7 mouse cellular contexts compared by ENCODE assay signal in the genomic region with DNA sequence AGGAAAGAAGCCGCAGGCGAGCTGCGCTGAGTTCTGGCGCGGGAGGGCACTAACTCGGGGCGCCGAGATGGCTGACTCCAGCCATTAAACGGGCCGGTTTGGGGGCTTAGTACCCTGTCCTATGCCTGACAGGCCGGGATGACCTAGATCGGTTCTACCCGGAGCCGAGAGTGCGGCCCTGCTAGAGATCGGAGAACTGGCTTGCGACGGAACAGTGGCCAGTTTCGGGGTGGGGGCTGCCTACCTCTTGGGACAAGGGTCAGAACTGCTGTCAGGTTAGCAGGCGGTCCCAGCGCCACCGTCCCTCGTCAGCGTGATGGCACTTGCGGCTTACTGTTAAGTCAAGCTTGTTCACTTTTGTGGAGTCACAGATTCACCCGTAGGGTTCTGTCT. TPM values are rescaled to one million over a fixed set of nuclear protein-coding genes. Genes with fewer than 3 reads are reported as not detected.
A peak's percentile ranks its signal among the peaks of the same experiment; 100 is the strongest.
DNase-seq lines count a peak whose midpoint lies in the region; ATAC-seq and TF ChIP-seq lines count a peak whose summit lies in the region.

No protein-coding gene starts in this region.

- no peak for DNase-seq in lung, adult 2 months
- DNase-seq in lung, postnatal 36 days = no peak
- DNase-seq in embryonic facial prominence, embryonic 11.5 days (ENCODE audit: low spot score) = no peak
- no peak for DNase-seq in gastrocnemius, postnatal 10 days
- no peak for DNase-seq in frontal cortex, adult 2 months (ENCODE audit: extremely low spot score in 1 of 2, low spot score in 1 of 2)

- peak overlapping the region; percentile 94 for H3K4me3 ChIP-seq in lung, adult 2 months (replicated peaks; ENCODE audit: extremely low read depth, low read depth, low read length)
- peak overlapping the region; percentile 98 for H3K4me3 ChIP-seq in embryonic facial prominence, embryonic 11.5 days (ENCODE audit: low read depth, low read length)
- peak overlapping the region; percentile 87 for H3K4me3 ChIP-seq in hindbrain, embryonic 16.5 days (ENCODE audit: low read length)
- peak overlapping the region; percentile 96 for H3K4me3 ChIP-seq in midbrain, embryonic 13.5 days (replicated peaks)

- peak overlapping the region; percentile 84 for H3K27ac ChIP-seq in embryonic facial prominence, embryonic 11.5 days (replicated peaks; ENCODE audit: low read depth, low read length)
- peak overlapping the region; percentile 94 for H3K27ac ChIP-seq in hindbrain, embryonic 16.5 days (ENCODE audit: low read depth, low read length)
- peak overlapping the region; percentile 90 for H3K27ac ChIP-seq in midbrain, embryonic 13.5 days

- H3K9ac ChIP-seq in embryonic facial prominence, embryonic 11.5 days (replicated peaks; ENCODE audit: low read length) = peak overlapping the region; percentile 92
- peak overlapping the region; percentile 81 for H3K9ac ChIP-seq in hindbrain, embryonic 16.5 days (ENCODE audit: low read depth, low read length)
- peak overlapping the region; percentile 97 for H3K9ac ChIP-seq in midbrain, embryonic 13.5 days (replicated peaks)

- no peaks in the 10 kb centered on the region for H3K27me3 ChIP-seq in embryonic facial prominence, embryonic 11.5 days (ENCODE audit: control insufficient read depth, insufficient read depth, low read length)
- no peaks in the 10 kb centered on the region for H3K27me3 ChIP-seq in hindbrain, embryonic 16.5 days (replicated peaks; ENCODE audit: control insufficient read depth, insufficient read depth, low read length)
- H3K27me3 ChIP-seq in midbrain, embryonic 13.5 days = no peaks in the 10 kb centered on the region

- H3K4me2 ChIP-seq in embryonic facial prominence, embryonic 11.5 days (ENCODE audit: low read depth, low read length) = peak overlapping the region; percentile 91
- H3K4me2 ChIP-seq in hindbrain, embryonic 16.5 days (ENCODE audit: low read length) = peak overlapping the region; percentile 97
- H3K4me2 ChIP-seq in midbrain, embryonic 13.5 days (replicated peaks) = peak overlapping the region; percentile 85

- ATAC-seq in embryonic facial prominence, embryonic 11.5 days (replicated peaks; ENCODE audit: insufficient number of reproducible peaks, low FRiP score, low TSS enrichment, low read depth) = peak; percentile 24; the same call in 1 of the 2 replicates
- ATAC-seq in hindbrain, embryonic 16.5 days = peak; percentile 21
- ATAC-seq in midbrain, embryonic 13.5 days = peak; percentile 62

- H3K36me3 ChIP-seq in embryonic facial prominence, embryonic 11.5 days (replicated peaks; ENCODE audit: control insufficient read depth, insufficient read depth, low read depth, low read length) = peaks cover 14% of the 10 kb centered on the region
- peaks cover 21% of the 10 kb centered on the region for H3K36me3 ChIP-seq in hindbrain, embryonic 16.5 days (ENCODE audit: control insufficient read depth, insufficient read depth, low read length)
- peaks cover 44% of the 10 kb centered on the region for H3K36me3 ChIP-seq in midbrain, embryonic 13.5 days

- H3K4me1 ChIP-seq in lung, adult 2 months (ENCODE audit: control insufficient read depth, insufficient read depth, low read length) = peaks cover 4% of the 10 kb centered on the region
- H3K4me1 ChIP-seq in embryonic facial prominence, embryonic 11.5 days (ENCODE audit: control insufficient read depth, insufficient read depth, low read length) = no peaks in the 10 kb centered on the region; the same call in 1 of the 2 replicates
- H3K4me1 ChIP-seq in hindbrain, embryonic 16.5 days (ENCODE audit: control insufficient read depth, insufficient read depth, low read depth, low read length) = peaks cover 28% of the 10 kb centered on the region
- H3K4me1 ChIP-seq in midbrain, embryonic 13.5 days (replicated peaks) = peaks cover 31% of the 10 kb centered on the region

- no peak for TF ChIP-seq CTCF in lung, adult 2 months (IDR thresholded peaks at IDR 0.05; ENCODE audit: insufficient read depth, low read length)

- no peak for TF ChIP-seq POLR2A in lung, adult 2 months (IDR thresholded peaks at IDR 0.05; ENCODE audit: borderline replicate concordance, extremely low read depth, low read depth, low read length)

- under 1% methylated on average over 26 of the region's 26 CpGs for WGBS in lung, adult 2 months
- under 1% methylated on average over 26 of the region's 26 CpGs for WGBS in embryonic facial prominence, embryonic 11.5 days
- 0% methylated on average over 26 of the region's 26 CpGs for WGBS in hindbrain, embryonic 16.5 days
- under 1% methylated on average over 26 of the region's 26 CpGs for WGBS in midbrain, embryonic 13.5 days

- H3K9me3 ChIP-seq in embryonic facial prominence, embryonic 11.5 days (replicated peaks; ENCODE audit: control insufficient read depth, low read length) = no peaks in the 10 kb centered on the region
- H3K9me3 ChIP-seq in hindbrain, embryonic 16.5 days (ENCODE audit: control insufficient read depth, low read length) = no peaks in the 10 kb centered on the region
- H3K9me3 ChIP-seq in midbrain, embryonic 13.5 days = no peaks in the 10 kb centered on the region

RNA-seq across cellular contexts. Expression of a gene that starts 0.4 kb away (rescaled TPM):
- polyA plus RNA-seq in lung, adult 2 months (2012; rRNA removed) = 28.9 and 40.4 TPM in 2 replicates
- polyA plus RNA-seq in embryonic facial prominence, embryonic 11.5 days (2014; fragmentation: Nextera tagmentation; extraction: Ambion mirVana) = 13.6 and 17.0 TPM in 2 replicates
- polyA plus RNA-seq in hindbrain, embryonic 16.5 days (2015; fragmentation: Nextera tagmentation; extraction: Ambion mirVana) = 35.1 and 43.7 TPM in 2 replicates
- 31.8 and 38.1 TPM in 2 replicates for polyA plus RNA-seq in midbrain, embryonic 13.5 days (2015; fragmentation: Nextera tagmentation; extraction: Ambion mirVana)
- total RNA-seq in gastrocnemius, postnatal 10 days (2021) = 10 to 100 TPM in 1 of 2 experiments, 1 to 10 TPM in 1; 9.3 to 21.6 TPM
- 61.7 and 65.1 TPM in 2 replicates for polyA plus RNA-seq in frontal cortex, adult 2 months (2012; rRNA removed)

RNA-seq across cellular contexts. Expression of a gene that starts 0.6 kb away (rescaled TPM):
- 13.0 and 15.8 TPM in 2 replicates for polyA plus RNA-seq in lung, adult 2 months (2012; rRNA removed)
- polyA plus RNA-seq in embryonic facial prominence, embryonic 11.5 days (2014; fragmentation: Nextera tagmentation; extraction: Ambion mirVana) = 110 and 114 TPM in 2 replicates
- 79.9 and 82.2 TPM in 2 replicates for polyA plus RNA-seq in hindbrain, embryonic 16.5 days (2015; fragmentation: Nextera tagmentation; extraction: Ambion mirVana)
- 77.6 and 78.8 TPM in 2 replicates for polyA plus RNA-seq in midbrain, embryonic 13.5 days (2015; fragmentation: Nextera tagmentation; extraction: Ambion mirVana)
- total RNA-seq in gastrocnemius, postnatal 10 days (2021) = 10 to 100 TPM; 61.1 to 71.6 TPM
- 40.7 and 42.9 TPM in 2 replicates for polyA plus RNA-seq in frontal cortex, adult 2 months (2012; rRNA removed)

RNA-seq across cellular contexts. Expression of a gene that starts 8.5 kb away (rescaled TPM):
- polyA plus RNA-seq in lung, adult 2 months (2012; rRNA removed) = 82.0 and 108 TPM in 2 replicates
- polyA plus RNA-seq in embryonic facial prominence, embryonic 11.5 days (2014; fragmentation: Nextera tagmentation; extraction: Ambion mirVana) = 15.8 and 18.2 TPM in 2 replicates
- polyA plus RNA-seq in hindbrain, embryonic 16.5 days (2015; fragmentation: Nextera tagmentation; extraction: Ambion mirVana) = 16.1 and 16.2 TPM in 2 replicates
- 8.8 and 10.5 TPM in 2 replicates for polyA plus RNA-seq in midbrain, embryonic 13.5 days (2015; fragmentation: Nextera tagmentation; extraction: Ambion mirVana)
- 10 to 100 TPM; 38.3 to 38.7 TPM for total RNA-seq in gastrocnemius, postnatal 10 days (2021)
- 36.3 and 38.9 TPM in 2 replicates for polyA plus RNA-seq in frontal cortex, adult 2 months (2012; rRNA removed)

RNA-seq across cellular contexts. Expression of a gene that starts 23.8 kb away (rescaled TPM):
- polyA plus RNA-seq in lung, adult 2 months (2012; rRNA removed) = 38.4 and 45.9 TPM in 2 replicates
- polyA plus RNA-seq in embryonic facial prominence, embryonic 11.5 days (2014; fragmentation: Nextera tagmentation; extraction: Ambion mirVana) = 19.9 and 20.2 TPM in 2 replicates
- polyA plus RNA-seq in hindbrain, embryonic 16.5 days (2015; fragmentation: Nextera tagmentation; extraction: Ambion mirVana) = 42.7 and 49.9 TPM in 2 replicates
- 32.6 and 35.4 TPM in 2 replicates for polyA plus RNA-seq in midbrain, embryonic 13.5 days (2015; fragmentation: Nextera tagmentation; extraction: Ambion mirVana)
- total RNA-seq in gastrocnemius, postnatal 10 days (2021) = 10 to 100 TPM; 39.7 to 40.0 TPM
- polyA plus RNA-seq in frontal cortex, adult 2 months (2012; rRNA removed) = 117 and 127 TPM in 2 replicates

RNA-seq across cellular contexts. Expression of a gene that starts 40.1 kb away (rescaled TPM):
- polyA plus RNA-seq in lung, adult 2 months (2012; rRNA removed) = 32.8 and 41.8 TPM in 2 replicates
- 204 and 210 TPM in 2 replicates for polyA plus RNA-seq in embryonic facial prominence, embryonic 11.5 days (2014; fragmentation: Nextera tagmentation; extraction: Ambion mirVana)
- 97.5 and 107 TPM in 2 replicates for polyA plus RNA-seq in hindbrain, embryonic 16.5 days (2015; fragmentation: Nextera tagmentation; extraction: Ambion mirVana)
- 130 TPM in 2 replicates for polyA plus RNA-seq in midbrain, embryonic 13.5 days (2015; fragmentation: Nextera tagmentation; extraction: Ambion mirVana)
- 10 to 100 TPM; 23.5 to 33.2 TPM for total RNA-seq in gastrocnemius, postnatal 10 days (2021)
- 71.0 and 72.9 TPM in 2 replicates for polyA plus RNA-seq in frontal cortex, adult 2 months (2012; rRNA removed)
